Mouse (Mus musculus) naive thymus-derived CD4-positive, alpha-beta T cell, adult 5 months (primary cell): ENCODE measurements around the gene Unc5a. TPM values are rescaled to one million over a fixed set of nuclear protein-coding genes. Genes with fewer than 3 reads are reported as not detected.

Experiments used
- polyA plus RNA-seq: library from polyadenylated mRNA; unstranded; fragments of 100-300 nt; shearing (Covaris generic); gene quantifications from one replicate; pipeline ENCODE4 v1.2.1, GENCODE M21; 2017

Unc5a gene
- 8.2 TPM for polyA plus RNA-seq

GRCm38 (mm10) chr13:54948531-54949493, at the start of gene Unc5a:
Gene Unc5a, plus strand, starts transcription at chr13:54949411.

GRCm38 (mm10) chr13:55021194-55021779, 72.1 kb downstream of the Unc5a start, which contains the start of gene Hk3:
Gene Hk3, minus strand, starts transcription at chr13:55021385.

Other genes with a start within 250 kb of the Unc5a start
- gene Cdhr2, start 247.9 kb upstream of the Unc5a start, polyA plus RNA-seq, result not detected
- gene Gprin1, start 199.5 kb upstream of the Unc5a start, polyA plus RNA-seq, result not detected
- not detected for gene Sncb, start 182.8 kb upstream of the Unc5a start, polyA plus RNA-seq
- not detected for gene Eif4e1b, start 165.4 kb upstream of the Unc5a start, polyA plus RNA-seq
- 0.67 TPM for gene Tspan17, start 160.0 kb upstream of the Unc5a start, polyA plus RNA-seq
- gene Hk3, start 72.0 kb downstream of the Unc5a start, polyA plus RNA-seq, result 0.29 TPM
- 90.8 TPM for gene Uimc1, start 150.9 kb downstream of the Unc5a start, polyA plus RNA-seq
- gene Zfp346, start 155.9 kb downstream of the Unc5a start, polyA plus RNA-seq, result 14.0 TPM
- not detected for gene Gm17617, start 184.1 kb downstream of the Unc5a start, polyA plus RNA-seq
- gene Fgfr4, start 203.2 kb downstream of the Unc5a start, polyA plus RNA-seq, result not detected